Mouse (Mus musculus) midbrain, embryonic 11.5 days (tissue): ENCODE measurements around the gene Stx6. TPM values are rescaled to one million over a fixed set of nuclear protein-coding genes. Genes with fewer than 3 reads are reported as not detected.
A peak's percentile ranks its signal among the peaks of the same experiment; 100 is the strongest.

Experiments
- ATAC-seq: fragments of 200-750 bp; cut with Nextera tagmentation; 2 replicates; pipeline ENCODE4 v1.8.0; 2017; ENCODE audit warnings: moderate TSS enrichment, moderate library complexity; ENCODE audit not compliant: low FRiP score
- DNase-seq: peaks from one replicate; pipeline ENCODE4 v3.0.0; 2015; ENCODE audit warnings: low spot score; ENCODE audit errors: missing footprints
- H3K27ac ChIP-seq: fragments of 300-500 bp; sonication (generic); 2 replicates; pipeline ENCODE4 v1.5.1; 2014; ENCODE audit warnings: low read depth, low read length
- H3K27me3 ChIP-seq: fragments of 300-500 bp; sonication (generic); 2 replicates; pipeline ENCODE4 v1.6.1; 2014; ENCODE audit warnings: mild to moderate bottlenecking, low read length, moderate library complexity, mixed read lengths; ENCODE audit not compliant: control insufficient read depth, insufficient read depth
- H3K36me3 ChIP-seq: fragments of 300-500 bp; sonication (generic); 2 replicates; pipeline ENCODE4 v1.6.1; 2014; ENCODE audit warnings: mild to moderate bottlenecking, low read length, moderate library complexity, mixed read lengths; ENCODE audit not compliant: control insufficient read depth, insufficient read depth
- H3K4me1 ChIP-seq: fragments of 300-500 bp; sonication (generic); 2 replicates; pipeline ENCODE4 v1.6.1; 2014; ENCODE audit warnings: low read length; ENCODE audit not compliant: control insufficient read depth, insufficient read depth
- H3K4me2 ChIP-seq: fragments of 300-500 bp; sonication (generic); 2 replicates; pipeline ENCODE4 v1.6.1; 2014; ENCODE audit warnings: mild to moderate bottlenecking, moderate library complexity
- H3K4me3 ChIP-seq: fragments of 300-500 bp; sonication (generic); 2 replicates; pipeline ENCODE4 v1.5.1; 2014; ENCODE audit warnings: low read depth, low read length
- H3K9ac ChIP-seq: fragments of 300-500 bp; sonication (generic); 2 replicates; pipeline ENCODE4 v1.6.1; 2014; ENCODE audit warnings: low read length
- H3K9me3 ChIP-seq: fragments of 300-500 bp; sonication (generic); 2 replicates; pipeline ENCODE4 v1.6.1; 2016; ENCODE audit warnings: low read length; ENCODE audit not compliant: control insufficient read depth
- WGBS: fragments of 180-500 bp; shearing (Covaris S2); extraction: QIAGEN DNeasy Blood & Tissue Kit; methylation state at CpG from one replicate; pipeline ENCODE4 v1.1.7; 2014; 5-methylcytosine and 5-hydroxymethylcytosine counted together
- polyA plus RNA-seq: library from polyadenylated mRNA; unstranded; fragments of >200 nt; fragmentation: Nextera tagmentation; extraction: Ambion mirVana; gene quantifications from 2 replicates; pipeline ENCODE4 v1.2.1, GENCODE M21; 2014

The Stx6 gene
- polyA plus RNA-seq, 1 experiment from 2014 or later: 100 TPM

DNA sequence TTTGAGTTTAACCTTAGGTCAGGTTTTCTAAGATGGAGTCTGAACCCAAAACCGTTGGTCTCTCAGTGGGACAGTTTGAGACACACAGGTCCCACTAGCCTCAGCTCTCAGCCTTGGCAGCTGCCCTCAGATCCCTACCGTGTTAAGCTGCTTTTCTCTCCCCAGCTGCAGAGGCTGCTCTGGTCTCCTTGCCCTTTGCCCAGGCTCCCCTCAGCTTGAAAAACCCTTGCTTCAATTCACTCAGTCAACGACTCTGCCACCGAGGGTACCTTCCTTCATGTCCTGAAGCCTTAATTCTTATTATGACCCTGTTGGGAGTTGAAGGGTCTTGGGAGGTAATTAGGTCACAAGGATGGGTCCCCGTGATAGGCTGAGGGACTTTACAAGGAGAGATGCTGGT lies 91.4 kb downstream of the Stx6 start:
- no peak overlapping the region for H3K27ac ChIP-seq
- 37% methylated on average over 5 of the region's 5 CpGs for WGBS
- no peak for ATAC-seq

DNA sequence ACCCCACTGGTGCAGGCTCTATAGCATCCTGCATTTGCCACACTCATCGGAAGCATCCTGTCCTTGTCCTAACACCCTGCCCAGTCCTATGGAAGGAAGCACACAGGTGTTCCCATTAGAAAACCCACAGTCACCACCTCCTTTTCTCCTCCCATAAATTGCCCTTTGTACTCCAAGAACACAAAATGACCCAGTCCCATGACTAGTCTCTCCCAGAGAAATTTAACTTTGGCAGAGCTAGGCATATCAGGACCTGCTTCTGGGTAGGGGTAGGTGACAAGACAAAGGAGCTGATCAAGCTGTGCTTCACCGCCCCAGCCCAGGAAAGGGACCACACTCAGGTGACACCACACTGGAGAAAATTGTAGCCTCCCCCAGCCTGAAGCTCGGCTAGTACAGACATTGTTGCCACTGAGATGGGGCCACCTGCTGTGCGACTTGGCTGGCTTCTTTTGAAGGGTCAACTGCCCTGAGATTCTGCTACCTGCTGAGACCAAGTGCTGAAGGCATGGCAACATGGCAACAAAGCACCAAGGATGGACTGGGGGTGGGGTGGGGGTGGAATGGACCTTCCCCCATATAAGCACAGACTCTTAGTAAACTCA lies 92.1 kb downstream of the Stx6 start:
- Histone ChIP-seq H3K9ac (no peak overlapping the region), H3K36me3 (no peaks in the 10 kb centered on the region), H3K9me3 (no peaks in the 10 kb centered on the region), H3K4me1 (peaks cover 2% of the 10 kb centered on the region; the same call in 1 of the 2 replicates), H3K4me2 (no peak overlapping the region), H3K27me3 (peaks cover 2% of the 10 kb centered on the region; the same call in 1 of the 2 replicates), H3K4me3 (no peak overlapping the region), H3K27ac (no peak overlapping the region)
- WGBS: 30% methylated on average over 4 of the region's 4 CpGs
- DNase-seq: peak; percentile 44
- ATAC-seq: no peak

More for the DNA sequence above, 91.4 kb downstream of the Stx6 start:
- Histone ChIP-seq H3K36me3 (no peaks in the 10 kb centered on the region), H3K4me2 (no peak overlapping the region), H3K4me1 (peaks cover 2% of the 10 kb centered on the region; the same call in 1 of the 2 replicates), H3K27me3 (peaks cover 9% of the 10 kb centered on the region), H3K4me3 (no peak overlapping the region), H3K9ac (no peak overlapping the region), H3K9me3 (no peaks in the 10 kb centered on the region)
- DNase-seq: peak; percentile 8

DNA sequence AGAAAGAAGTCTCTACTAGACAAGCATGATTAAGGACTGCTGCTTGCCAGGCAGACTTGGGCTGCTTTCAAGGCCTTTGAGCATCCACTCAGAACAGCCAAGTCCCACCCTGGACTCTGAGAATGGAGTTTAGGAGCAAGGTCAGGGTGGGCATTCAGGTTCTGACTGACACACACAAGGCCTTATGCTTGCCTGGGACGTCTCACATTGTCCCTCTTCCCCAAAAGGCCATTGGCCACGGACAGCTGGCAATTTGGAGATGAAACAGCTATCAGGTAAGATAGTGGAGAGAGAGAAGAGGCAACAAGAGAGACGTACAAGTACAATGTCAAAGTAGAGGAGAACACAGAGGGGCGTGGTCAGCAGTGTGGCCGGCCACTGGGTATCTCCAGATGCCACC lies 93.1 kb downstream of the Stx6 start:
- no peak overlapping the region for H3K4me3 ChIP-seq
- no peak for ATAC-seq

DNA sequence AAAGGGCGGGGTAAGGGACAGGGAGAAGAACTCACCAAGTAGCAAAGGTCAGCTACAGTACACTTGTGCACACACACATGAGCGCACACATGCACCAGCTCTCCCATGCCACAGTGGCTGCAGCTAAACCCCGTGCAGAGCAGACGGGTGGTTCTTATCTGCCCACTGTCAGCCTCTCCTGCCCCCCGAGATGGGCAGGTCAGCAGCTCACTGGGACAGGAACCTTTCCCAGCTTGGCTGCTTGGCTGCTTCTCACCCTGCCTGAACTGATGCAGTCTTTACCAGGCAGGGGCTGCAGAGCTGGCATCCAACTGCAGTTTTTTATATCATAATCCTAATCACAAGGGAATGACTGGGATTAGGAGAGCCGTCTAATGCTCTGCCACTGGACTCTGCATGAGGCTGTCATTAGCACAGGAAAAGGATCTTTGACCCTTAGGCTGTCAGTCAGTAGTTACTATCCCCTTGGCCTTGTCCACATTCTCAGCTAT lies 94.2 kb downstream of the Stx6 start:
- ATAC-seq (no peak), DNase-seq (peak; percentile 60)
- no peak overlapping the region for H3K9ac ChIP-seq
- H3K4me3 ChIP-seq: no peak overlapping the region
- no peak overlapping the region for H3K27ac ChIP-seq
- H3K4me2 ChIP-seq: no peak overlapping the region
- WGBS: 47% methylated on average over 6 of the region's 6 CpGs
- H3K36me3 ChIP-seq: no peaks in the 10 kb centered on the region
- H3K4me1 ChIP-seq: peaks cover 2% of the 10 kb centered on the region; the same call in 1 of the 2 replicates
- no peaks in the 10 kb centered on the region for H3K9me3 ChIP-seq
- H3K27me3 ChIP-seq: no peaks in the 10 kb centered on the region

More for the DNA sequence above, 93.1 kb downstream of the Stx6 start:
- no peaks in the 10 kb centered on the region for H3K9me3 ChIP-seq
- WGBS: 86% methylated on average over 5 of the region's 5 CpGs
- no peak overlapping the region for H3K9ac ChIP-seq
- DNase-seq: peak; percentile 76
- no peaks in the 10 kb centered on the region for H3K36me3 ChIP-seq
- H3K4me1 ChIP-seq: peaks cover 2% of the 10 kb centered on the region; the same call in 1 of the 2 replicates
- no peak overlapping the region for H3K27ac ChIP-seq
- H3K4me2 ChIP-seq: no peak overlapping the region
- H3K27me3 ChIP-seq: no peaks in the 10 kb centered on the region

DNA sequence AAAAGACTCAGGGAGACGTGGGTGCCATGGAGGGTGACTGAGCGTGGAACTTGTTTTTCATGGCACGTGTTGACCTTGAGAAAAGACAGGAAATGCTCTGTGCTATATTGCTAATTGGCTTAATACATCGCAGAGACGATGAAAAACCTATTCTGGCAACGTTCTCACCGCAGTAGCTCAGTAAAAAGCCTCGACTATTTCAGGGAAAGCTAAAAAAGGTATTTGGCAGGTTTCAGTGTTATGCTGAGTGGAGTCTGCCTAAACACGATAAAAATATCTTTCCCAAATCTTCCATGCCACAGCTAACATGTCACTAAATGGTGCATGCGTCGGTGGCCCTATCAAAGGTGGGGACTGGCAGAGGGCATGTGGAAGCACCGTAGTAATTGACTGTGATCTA lies 94.6 kb downstream of the Stx6 start:
- Histone ChIP-seq H3K4me2 (no peak overlapping the region), H3K27ac (no peak overlapping the region), H3K9me3 (no peaks in the 10 kb centered on the region), H3K4me1 (peaks cover 2% of the 10 kb centered on the region; the same call in 1 of the 2 replicates), H3K36me3 (no peaks in the 10 kb centered on the region), H3K27me3 (no peaks in the 10 kb centered on the region), H3K9ac (no peak overlapping the region), H3K4me3 (no peak overlapping the region)
- WGBS: 80% methylated on average over 12 of the region's 12 CpGs
- DNase-seq (peak; percentile 65), ATAC-seq (no peak)

DNA sequence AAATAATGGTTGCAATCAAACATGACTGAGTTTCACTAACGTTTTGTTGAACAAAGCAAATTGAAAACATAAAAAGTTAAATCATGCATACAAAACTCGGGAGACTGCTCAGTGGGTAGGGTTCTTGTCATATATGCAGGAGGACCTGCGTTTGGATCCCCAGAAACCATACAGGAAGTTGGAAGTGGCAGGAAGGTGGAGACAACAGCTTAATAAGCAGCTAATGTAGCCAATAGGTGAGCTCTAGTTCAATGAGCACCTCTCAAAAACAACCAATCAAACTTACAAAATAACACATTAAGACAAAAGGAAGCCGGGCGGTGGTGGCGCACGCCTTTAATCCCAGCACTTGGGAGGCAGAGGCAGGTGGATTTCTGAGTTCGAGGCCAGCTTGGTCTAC lies 95.8 kb downstream of the Stx6 start:
- DNase-seq: peak; percentile 35
- Histone ChIP-seq H3K4me3 (no peak overlapping the region), H3K9me3 (no peaks in the 10 kb centered on the region), H3K9ac (no peak overlapping the region), H3K4me2 (no peak overlapping the region), H3K36me3 (no peaks in the 10 kb centered on the region), H3K27ac (no peak overlapping the region), H3K27me3 (no peaks in the 10 kb centered on the region), H3K4me1 (peaks cover 2% of the 10 kb centered on the region; the same call in 1 of the 2 replicates)
- WGBS: 87% methylated on average over 8 of the region's 8 CpGs
- ATAC-seq: no peak

Other genes with a start within 250 kb of the Stx6 start
- 12.4 and 13.5 TPM in 2 replicates for gene Ier5, start 59.1 kb upstream of the Stx6 start, polyA plus RNA-seq
- gene Mr1, start 11.9 kb upstream of the Stx6 start, polyA plus RNA-seq: 0.41 and 0.49 TPM in 2 replicates
- 2.7 and 3.1 TPM in 2 replicates for gene BC034090, start 85.7 kb downstream of the Stx6 start, polyA plus RNA-seq